Mouse (Mus musculus) spleen, adult 18-20 months (tissue): ENCODE results near the gene Zfp609.

Experiments used
- DNase-seq, 2 experiments: peaks; one replicate each; pipeline ENCODE4 v3.0.0; 2022; ENCODE audit warnings: mixed read lengths in 2 of 2

Zfp609 gene

GRCm38 (mm10) chr9:65757826-65758225 lies 69.5 kb downstream of the Zfp609 start:
- DNase-seq, result no peak

DNA sequence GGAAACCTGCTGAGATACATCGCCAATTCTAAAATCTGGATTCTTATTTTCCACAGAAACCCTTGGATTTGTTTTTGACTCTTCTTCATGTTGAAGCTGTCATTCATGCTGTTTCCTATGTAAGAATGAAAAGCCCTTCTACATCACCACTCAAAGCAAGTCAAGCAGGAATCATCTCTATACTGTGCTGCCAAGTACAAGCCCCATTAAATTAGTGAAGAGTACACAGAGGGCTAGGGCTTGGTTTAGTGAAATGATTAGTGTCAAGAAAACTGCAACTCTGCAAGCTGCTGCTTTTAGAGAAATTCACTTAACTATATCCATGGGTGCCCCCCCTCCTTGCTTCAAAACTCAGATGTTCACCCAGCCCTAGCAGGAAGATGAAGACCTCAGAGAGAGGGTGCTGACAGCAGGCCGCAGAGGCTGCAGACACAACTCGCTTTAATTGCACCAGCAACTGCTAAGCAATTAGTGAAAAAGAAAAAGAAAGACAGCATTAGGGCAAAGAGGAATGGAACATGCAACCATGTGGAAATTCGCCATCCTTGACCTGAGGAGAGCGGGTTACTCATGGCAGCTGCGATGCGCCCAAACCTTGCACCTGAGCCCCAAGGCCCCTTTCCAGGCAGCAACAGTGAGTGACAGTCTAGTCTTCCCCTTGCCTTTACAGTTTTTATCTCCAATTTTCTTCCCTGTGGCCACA lies 71.5 kb downstream of the Zfp609 start:
- DNase-seq, result no peak

GRCm38 (mm10) chr9:65755164-65755563 lies 72.2 kb downstream of the Zfp609 start:
- no peak for DNase-seq

DNA sequence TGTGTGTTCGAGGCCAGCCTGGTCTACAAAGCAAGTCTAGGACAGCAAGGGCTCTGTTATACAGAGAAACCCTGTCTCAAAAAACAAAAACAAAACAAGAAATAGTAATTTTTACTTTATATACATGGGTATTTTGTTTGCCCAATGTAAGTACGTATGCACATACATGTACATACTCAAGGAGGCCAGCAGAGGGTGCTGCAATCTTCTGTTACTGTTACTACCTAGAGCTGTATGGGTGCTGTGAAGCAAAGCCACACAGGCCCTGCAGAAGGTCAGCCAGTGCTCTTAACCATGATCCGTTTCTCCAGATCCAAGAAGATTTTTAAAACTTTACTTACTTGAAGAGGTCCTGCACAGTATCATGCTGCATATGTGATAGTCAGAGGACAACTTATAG lies 74.7 kb downstream of the Zfp609 start:
- DNase-seq, result peak in 1 of 2 experiments; percentile 10

DNA sequence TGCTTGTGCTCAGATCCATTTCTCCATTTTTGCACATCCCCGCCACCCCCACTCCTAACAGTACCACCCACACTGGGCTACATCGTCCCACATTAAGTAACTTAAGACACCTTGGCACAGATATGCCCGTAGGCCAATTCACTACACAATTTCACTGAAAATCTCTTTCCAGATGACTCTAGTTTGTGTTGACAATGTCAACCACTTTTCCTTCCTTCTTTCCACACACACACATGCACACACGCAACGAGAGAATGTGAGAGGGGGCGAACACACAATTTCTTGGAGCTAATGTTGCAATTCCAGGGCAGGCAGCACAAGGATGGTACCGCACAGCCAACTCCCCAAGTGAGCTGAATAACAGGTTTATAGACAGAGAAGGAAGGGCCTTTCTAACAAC lies 75.5 kb downstream of the Zfp609 start:
- DNase-seq, result no peak

- DNase-seq, result no peak
Observed at GRCm38 (mm10) chr9:65748102-65748501, 79.3 kb downstream of the Zfp609 start.

GRCm38 (mm10) chr9:65746479-65746878 lies 80.9 kb downstream of the Zfp609 start:
- DNase-seq, result no peak

GRCm38 (mm10) chr9:65745456-65745855 lies 81.9 kb downstream of the Zfp609 start:
- no peak for DNase-seq

DNA sequence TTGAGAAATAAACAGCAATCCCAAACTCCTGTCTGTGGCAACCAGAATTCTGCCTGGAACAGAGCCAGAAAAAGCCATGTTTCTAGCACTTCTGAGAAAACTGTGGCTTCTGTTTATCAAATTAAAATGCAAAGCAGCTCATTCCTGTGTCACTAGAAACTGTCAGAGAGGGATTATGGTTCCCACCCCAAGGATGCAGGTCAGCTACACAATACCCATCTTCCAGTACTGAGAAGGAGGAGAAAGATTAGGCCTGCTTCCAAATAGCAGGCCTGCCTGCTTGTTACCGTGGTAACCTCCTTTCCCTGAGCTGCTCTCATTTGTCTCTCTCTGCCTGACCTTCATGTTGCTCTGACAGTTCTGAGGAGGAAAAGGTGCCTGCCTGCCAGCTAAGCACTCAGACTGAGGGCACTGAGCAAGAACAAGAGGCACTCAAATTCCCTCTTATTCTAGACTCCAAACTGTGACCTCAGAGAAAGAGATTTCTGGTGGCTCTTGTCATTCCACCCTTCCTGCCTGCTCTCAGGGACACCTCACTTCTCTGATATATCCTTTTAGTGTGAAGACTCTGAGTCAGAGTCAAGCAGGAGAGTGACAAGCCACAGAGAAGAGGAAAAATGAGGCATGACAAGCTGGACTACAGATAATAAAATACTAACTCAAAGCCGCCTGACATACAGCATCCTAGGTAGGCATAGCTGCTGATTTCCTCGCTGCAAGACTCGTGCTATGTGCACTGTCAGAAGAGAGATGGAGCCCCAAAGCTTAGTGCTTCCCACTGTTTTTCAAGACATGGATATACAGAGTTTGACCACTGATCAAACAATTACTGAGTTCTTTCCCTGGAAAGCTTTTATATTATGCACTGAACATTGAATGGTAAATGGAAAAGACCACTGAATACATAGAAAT lies 82.9 kb downstream of the Zfp609 start:
- no peak for DNase-seq

DNA sequence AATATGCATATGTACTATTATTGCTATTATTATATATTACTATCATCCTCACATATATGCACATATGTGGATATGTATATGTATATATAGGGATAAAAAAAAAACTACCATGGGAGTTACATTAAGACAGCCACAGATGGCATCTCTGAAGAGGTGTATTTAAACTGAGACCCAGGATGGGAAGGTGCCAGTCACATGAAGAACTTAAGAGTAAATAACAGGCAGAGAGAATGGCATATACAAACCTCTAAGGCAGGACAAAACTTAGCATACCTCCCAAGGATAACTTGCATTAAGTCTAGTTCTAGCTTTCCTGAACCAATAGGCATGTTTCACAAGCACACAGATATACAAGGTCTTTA lies 83.6 kb downstream of the Zfp609 start:
- no peak for DNase-seq

DNA sequence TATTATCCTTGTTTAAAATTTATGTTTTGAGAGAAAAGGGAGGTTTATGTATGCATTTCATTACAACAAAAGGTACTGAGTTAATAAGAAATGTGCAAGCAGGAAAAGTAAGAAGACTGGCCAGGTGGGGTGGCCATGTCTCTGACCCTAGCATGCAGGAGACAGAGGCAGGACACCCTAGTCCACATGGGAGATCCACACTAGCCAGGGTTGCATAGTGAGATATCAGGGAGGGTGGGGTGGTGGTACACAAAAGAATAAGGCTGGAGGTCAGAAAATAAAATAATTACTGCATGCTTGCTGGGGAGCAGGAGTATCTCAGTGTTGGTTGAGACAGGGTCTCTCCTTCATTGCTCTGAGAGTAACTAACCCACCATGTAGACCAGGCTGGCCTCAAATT lies 84.0 kb downstream of the Zfp609 start:
- DNase-seq, result no peak

- DNase-seq, result no peak
Observed at GRCm38 (mm10) chr9:65742777-65743176, 84.6 kb downstream of the Zfp609 start.

DNA sequence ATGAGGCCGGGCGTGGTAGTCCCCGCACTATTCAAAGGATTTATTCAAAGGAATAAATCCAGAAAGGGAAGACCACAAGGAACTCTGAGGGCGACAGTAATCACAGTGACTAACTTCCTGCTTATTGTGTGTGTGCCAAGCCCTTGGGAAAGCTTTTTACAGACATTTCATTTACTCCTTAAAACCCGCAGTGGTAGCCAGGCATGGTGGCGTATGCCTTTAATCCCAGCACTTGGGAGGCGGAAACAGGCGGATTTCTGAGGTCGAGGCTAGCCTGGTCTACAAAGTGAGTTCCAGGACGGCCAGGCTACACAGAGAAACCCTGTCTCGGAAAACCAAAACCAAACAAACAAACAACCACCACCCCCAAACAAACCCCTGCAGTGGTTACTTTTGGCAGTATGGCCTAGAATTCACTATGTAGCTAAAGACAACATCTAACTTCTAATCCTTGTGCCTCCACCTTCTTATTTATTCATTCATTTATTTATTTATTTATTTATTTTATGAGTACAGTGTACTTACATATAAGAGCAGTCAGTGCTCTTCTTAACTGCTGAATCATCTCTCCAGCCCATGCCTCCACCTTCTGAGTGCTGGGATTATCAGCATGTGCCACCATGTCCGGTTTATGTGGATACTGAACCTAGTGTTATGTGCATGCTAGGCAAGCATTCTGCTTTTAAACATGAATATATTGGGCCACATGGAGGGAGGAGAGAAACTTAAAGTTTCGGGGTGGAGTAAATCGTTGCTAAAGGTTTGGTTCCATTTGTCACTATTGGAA lies 86.1 kb downstream of the Zfp609 start:
- no peak for DNase-seq

DNA sequence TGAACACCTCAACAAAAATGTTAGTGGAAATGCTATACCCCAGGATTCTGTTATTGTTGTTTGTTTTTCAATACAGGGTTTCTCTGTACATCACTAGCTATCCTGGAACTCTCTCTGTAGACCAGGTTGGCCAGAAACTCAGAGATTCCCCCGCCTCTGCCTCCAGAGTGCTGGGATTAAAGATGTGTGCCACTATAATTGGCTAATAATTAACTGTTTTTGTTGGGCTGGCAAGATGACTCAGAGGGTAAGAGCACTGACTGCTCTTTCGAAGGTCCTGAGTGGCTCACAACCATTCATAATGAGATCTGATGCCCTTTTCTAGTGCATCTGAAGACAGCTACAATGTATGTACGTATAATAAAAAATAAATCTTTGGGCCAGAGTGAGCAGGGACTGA lies 92.4 kb downstream of the Zfp609 start:
- DNase-seq, result no peak

- no peak for DNase-seq
Observed at GRCm38 (mm10) chr9:65728588-65728987, 98.8 kb downstream of the Zfp609 start.

- DNase-seq, result no peak
Observed at GRCm38 (mm10) chr9:65727491-65727890, 99.9 kb downstream of the Zfp609 start.

DNA sequence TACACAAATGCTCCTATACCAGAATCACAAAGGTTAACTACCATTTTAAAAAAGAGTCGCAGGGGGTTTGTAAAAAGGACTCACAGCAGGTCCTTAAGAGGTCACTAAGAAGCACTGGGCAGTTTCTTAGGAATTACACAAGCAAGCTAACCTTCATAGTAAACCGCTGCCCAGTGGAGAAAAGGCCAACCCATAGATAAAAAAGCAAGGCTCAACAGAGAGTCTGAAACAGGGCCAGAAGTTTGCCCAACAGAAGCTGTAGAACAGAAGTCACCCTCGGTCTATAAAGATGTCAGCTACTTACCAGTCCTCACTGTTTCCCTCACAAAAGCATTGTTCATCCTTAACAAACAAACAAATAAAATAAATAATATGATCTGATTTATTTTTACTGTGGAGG lies 100.9 kb downstream of the Zfp609 start:
- no peak for DNase-seq

GRCm38 (mm10) chr9:65725291-65725622 lies 102.1 kb downstream of the Zfp609 start:
- no peak for DNase-seq

DNA sequence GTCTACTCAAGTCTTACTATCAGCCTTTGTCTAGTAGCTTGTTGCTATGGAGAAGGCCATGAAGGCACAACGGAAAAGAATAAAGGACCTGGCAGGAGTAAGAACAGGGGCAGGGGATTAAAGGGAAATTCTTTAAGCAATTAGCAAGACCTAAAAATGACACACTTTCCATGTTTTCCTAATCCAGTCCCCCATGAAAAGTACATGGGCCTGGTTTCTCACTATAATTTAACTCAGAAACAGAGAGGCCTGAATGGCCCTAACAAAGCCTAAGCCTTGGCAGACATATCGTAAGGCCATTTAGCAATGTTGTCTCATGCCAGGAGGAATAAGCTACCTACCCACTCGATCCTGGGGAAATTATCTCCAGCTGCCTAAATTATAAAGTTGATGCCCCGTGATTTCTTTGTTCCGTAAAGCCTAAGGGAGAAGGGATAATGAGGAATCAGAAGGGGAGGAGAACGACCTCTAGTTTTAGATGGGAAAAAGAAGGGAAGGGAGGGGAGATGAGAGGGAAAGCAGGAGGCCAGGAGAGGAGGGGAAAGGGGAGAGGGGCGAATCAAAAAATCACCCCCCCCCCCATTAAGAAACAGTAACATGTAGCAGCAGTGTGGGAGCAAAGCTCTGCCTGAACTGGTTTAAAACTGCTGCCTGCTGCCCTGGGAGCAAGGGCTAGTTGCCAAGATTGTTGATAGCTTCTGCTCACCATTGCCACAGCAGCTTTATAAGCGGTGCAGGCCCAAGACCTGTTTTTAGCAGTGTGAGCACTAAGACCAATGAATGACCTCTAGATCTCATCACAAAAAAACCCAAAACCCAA lies 102.7 kb downstream of the Zfp609 start:
- no peak for DNase-seq

GRCm38 (mm10) chr9:65721161-65721566 lies 106.2 kb downstream of the Zfp609 start:
- no peak for DNase-seq

- DNase-seq, result no peak
Observed at GRCm38 (mm10) chr9:65718195-65718594, 109.2 kb downstream of the Zfp609 start.

DNA sequence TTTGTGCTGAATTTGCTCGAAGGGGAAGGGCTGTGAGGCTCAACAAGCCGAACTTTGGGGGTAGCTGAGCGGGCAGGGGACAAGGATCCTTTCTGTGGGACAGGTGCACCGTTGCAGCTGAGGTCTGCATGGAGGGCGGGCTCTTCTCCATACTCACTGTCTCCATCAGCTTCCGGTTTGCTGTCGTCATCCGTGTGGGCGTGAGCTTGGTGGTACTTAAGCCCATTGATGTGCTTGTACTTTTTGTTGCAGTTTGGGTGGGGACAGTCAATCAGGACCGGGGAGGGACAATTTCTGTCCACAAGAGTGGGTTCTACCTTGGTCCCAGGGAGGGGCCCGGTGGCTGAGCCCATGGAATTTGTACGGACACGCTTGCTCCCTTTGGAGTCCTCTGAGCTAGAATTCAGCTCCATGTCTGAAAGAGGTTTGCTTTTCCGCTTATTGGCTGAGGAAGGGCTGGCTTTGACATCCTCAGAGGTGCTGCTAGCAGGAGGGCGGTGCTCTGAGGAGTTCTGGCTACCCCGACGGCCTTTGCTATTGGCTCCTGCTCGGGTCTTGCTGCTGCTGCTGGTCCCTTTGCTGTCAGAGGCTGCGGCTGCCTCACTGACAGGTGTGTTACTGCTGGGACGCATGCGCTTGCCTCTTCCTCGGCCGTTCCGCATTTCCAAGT lies 123.3 kb downstream of the Zfp609 start:
- no peak for DNase-seq
